Mouse (Mus musculus): ENCODE results near the gene Anapc2.

- no peak for TF ChIP-seq EP300 (IDR thresholded peaks at IDR 0.05; ENCODE audit: low read depth)
- no peak for TF ChIP-seq CTCF (IDR thresholded peaks at IDR 0.05; ENCODE audit: low read depth)
These were observed 8.0 kb upstream of the Anapc2 start for GRCm38 (mm10) chr2:25264286-25264660.
